Mouse (Mus musculus) heart, embryonic 16.5 days (tissue): Measurements from ENCODE around the gene Rab4a. TPM values are rescaled to one million over a fixed set of nuclear protein-coding genes. Genes with fewer than 3 reads are reported as not detected.

Experiments
- ATAC-seq: fragments of 200-750 bp; cut with Nextera tagmentation; replicated peaks from 2 replicates; pipeline ENCODE4 v1.8.0; 2017; ENCODE audit warnings: moderate number of reproducible peaks; ENCODE audit not compliant: insufficient read depth, low FRiP score; ENCODE audit errors: extremely low read depth
- H3K27ac ChIP-seq: fragments of 300-500 bp; sonication (generic); 2 replicates; pipeline ENCODE4 v1.5.1; 2014; ENCODE audit warnings: mild to moderate bottlenecking, low read length, control low read depth, moderate library complexity
- H3K27me3 ChIP-seq: fragments of 300-500 bp; sonication (generic); 2 replicates; pipeline ENCODE4 v1.6.1; 2014; ENCODE audit warnings: low read length, mixed read lengths; ENCODE audit not compliant: control insufficient read depth, insufficient read depth
- H3K36me3 ChIP-seq: fragments of 300-500 bp; sonication (generic); 2 replicates; pipeline ENCODE4 v1.6.1; 2014; ENCODE audit not compliant: control insufficient read depth, insufficient read depth
- H3K4me1 ChIP-seq: fragments of 300-500 bp; sonication (generic); 2 replicates; pipeline ENCODE4 v1.6.1; 2014; ENCODE audit warnings: low read length, mixed read lengths; ENCODE audit not compliant: control insufficient read depth, insufficient read depth
- H3K4me2 ChIP-seq: fragments of 300-500 bp; sonication (generic); 2 replicates; pipeline ENCODE4 v1.6.1; 2014; ENCODE audit warnings: low read depth, mild to moderate bottlenecking, control low read depth, low read length
- H3K4me3 ChIP-seq: fragments of 300-500 bp; sonication (generic); 2 replicates; pipeline ENCODE4 v1.5.1; 2014; ENCODE audit warnings: mild to moderate bottlenecking, control low read depth, low read length
- H3K9ac ChIP-seq: fragments of 300-500 bp; sonication (generic); 2 replicates; pipeline ENCODE4 v1.6.1; 2014; ENCODE audit warnings: low read length, control low read depth
- H3K9me3 ChIP-seq: fragments of 300-500 bp; sonication (generic); replicated peaks from 2 replicates; pipeline ENCODE4 v1.6.1; 2016; ENCODE audit warnings: low read length; ENCODE audit not compliant: control insufficient read depth
- WGBS: fragments of 180-500 bp; shearing (Covaris S2); extraction: QIAGEN DNeasy Blood & Tissue Kit; methylation state at CpG from one replicate; pipeline ENCODE4 v1.1.7; 2014; 5-methylcytosine and 5-hydroxymethylcytosine counted together
- polyA plus RNA-seq: library from polyadenylated mRNA; unstranded; fragments of >200 nt; fragmentation: Nextera tagmentation; extraction: Ambion mirVana; gene quantifications from 2 replicates; pipeline ENCODE4 v1.2.1, GENCODE M21; 2015

The Rab4a gene
- polyA plus RNA-seq, 1 experiment from 2014 or later: 32.2 TPM

- Histone ChIP-seq H3K27me3 (peaks cover 3% of the 10 kb centered on the region; the same call in 1 of the 2 replicates), H3K9me3 (no peaks in the 10 kb centered on the region), H3K4me3 (no peak overlapping the region), H3K4me2 (no peak overlapping the region), H3K27ac (no peak overlapping the region), H3K36me3 (no peaks in the 10 kb centered on the region), H3K4me1 (peaks cover 11% of the 10 kb centered on the region), H3K9ac (no peak overlapping the region)
- ATAC-seq: no peak
- WGBS: 60% methylated on average over 10 of the region's 10 CpGs
Measured at GRCm38 (mm10) chr8:123880271-123880670, 74.5 kb downstream of the Rab4a start.

- no peak for ATAC-seq
Measured at GRCm38 (mm10) chr8:123880821-123881350, 75.1 kb downstream of the Rab4a start.

GRCm38 (mm10) chr8:123882412-123882811, 76.6 kb downstream of the Rab4a start:
- no peak overlapping the region for H3K9ac ChIP-seq
- H3K4me1 ChIP-seq: peaks cover 11% of the 10 kb centered on the region
- H3K27ac ChIP-seq: no peak overlapping the region
- no peak for ATAC-seq
- no peaks in the 10 kb centered on the region for H3K36me3 ChIP-seq
- no peak overlapping the region for H3K4me3 ChIP-seq
- H3K4me2 ChIP-seq: no peak overlapping the region
- peaks cover 3% of the 10 kb centered on the region for H3K27me3 ChIP-seq
- 52% methylated on average over 2 of the region's 2 CpGs for WGBS
- no peaks in the 10 kb centered on the region for H3K9me3 ChIP-seq

More at GRCm38 (mm10) chr8:123880821-123881350, 75.1 kb downstream of the Rab4a start:
- H3K27me3 ChIP-seq: peaks cover 3% of the 10 kb centered on the region; the same call in 1 of the 2 replicates
- 33% methylated on average over 4 of the region's 4 CpGs for WGBS
- H3K4me1 ChIP-seq: peaks cover 11% of the 10 kb centered on the region
- H3K36me3 ChIP-seq: no peaks in the 10 kb centered on the region
- H3K9ac ChIP-seq: no peak overlapping the region
- no peak overlapping the region for H3K4me3 ChIP-seq
- no peak overlapping the region for H3K27ac ChIP-seq
- no peaks in the 10 kb centered on the region for H3K9me3 ChIP-seq
- no peak overlapping the region for H3K4me2 ChIP-seq

GRCm38 (mm10) chr8:123883094-123883493, 77.3 kb downstream of the Rab4a start:
- ATAC-seq: no peak
- 60% methylated on average over 4 of the region's 4 CpGs for WGBS
- H3K9ac ChIP-seq: no peak overlapping the region

More at GRCm38 (mm10) chr8:123883094-123883493, 77.3 kb downstream of the Rab4a start:
- H3K4me2 ChIP-seq: no peak overlapping the region
- H3K4me1 ChIP-seq: peaks cover 11% of the 10 kb centered on the region
- no peaks in the 10 kb centered on the region for H3K9me3 ChIP-seq
- H3K36me3 ChIP-seq: no peaks in the 10 kb centered on the region
- H3K4me3 ChIP-seq: no peak overlapping the region
- H3K27ac ChIP-seq: no peak overlapping the region
- peaks cover 3% of the 10 kb centered on the region for H3K27me3 ChIP-seq

Other genes with a start within 250 kb of the Rab4a start
- gene Rhou, start 152.1 kb upstream of the Rab4a start, polyA plus RNA-seq: 4.2 and 5.3 TPM in 2 replicates
- 2.3 and 2.7 TPM in 2 replicates for gene Ccsap, start 54.2 kb downstream of the Rab4a start, polyA plus RNA-seq
- gene Acta1, start 88.8 kb downstream of the Rab4a start, polyA plus RNA-seq: 195 and 247 TPM in 2 replicates
- 20.3 and 21.6 TPM in 2 replicates for gene Nup133, start 143.3 kb downstream of the Rab4a start, polyA plus RNA-seq
- gene Abcb10, start 177.1 kb downstream of the Rab4a start, polyA plus RNA-seq: 17.1 and 19.0 TPM in 2 replicates
- 25.4 and 27.9 TPM in 2 replicates for gene Taf5l, start 215.4 kb downstream of the Rab4a start, polyA plus RNA-seq
- gene Urb2, start 215.5 kb downstream of the Rab4a start, polyA plus RNA-seq: 3.0 and 3.3 TPM in 2 replicates